ENCODE assay signal across 17 mouse cellular contexts in the genomic region with DNA sequence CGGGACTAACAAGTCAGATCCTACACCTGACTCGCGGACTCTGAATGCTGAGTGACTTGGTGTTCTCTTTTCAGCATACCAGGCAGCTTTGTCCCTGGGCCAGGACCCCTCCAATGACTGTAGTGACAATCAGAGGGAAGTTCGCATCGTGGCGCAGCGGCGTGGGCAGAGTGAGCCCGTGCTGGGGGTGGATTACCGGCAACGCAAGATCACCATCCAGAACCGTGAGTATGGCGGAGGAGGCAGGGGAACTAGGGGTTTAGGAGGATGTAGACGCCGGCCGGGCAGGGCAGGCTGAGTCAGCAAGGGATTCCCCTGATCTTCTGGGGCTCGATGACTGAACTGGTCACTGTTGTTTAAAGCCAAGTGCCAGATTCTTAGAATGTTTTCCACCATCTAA. TPM values are rescaled to one million over a fixed set of nuclear protein-coding genes. Genes with fewer than 3 reads are reported as not detected.
A peak's percentile ranks its signal among the peaks of the same experiment; 100 is the strongest.
DNase-seq lines count a peak whose midpoint lies in the region; ATAC-seq and TF ChIP-seq lines count a peak whose summit lies in the region.
"Had no signal": no experiment of that assay in that cellular context is flagged by ENCODE, and none has a peak within 500 bp of the region (broad histone marks: within the 10 kb centered on the region; RNA-seq: fewer than 3 reads in every experiment).

No protein-coding gene starts in this region.

- H3K9me3 ChIP-seq in E14TG2a.4 (ENCODE audit: low read length), result no peaks in the 10 kb centered on the region
- H3K9me3 ChIP-seq: heart, embryonic 12.5 days; hindbrain, embryonic 13.5 days had no signal

- no peaks in the 10 kb centered on the region for H3K27me3 ChIP-seq in E14TG2a.4 (ENCODE audit: insufficient read depth, low read length)
- no peaks in the 10 kb centered on the region for H3K27me3 ChIP-seq in small intestine, adult 2 months (ENCODE audit: control insufficient read depth, insufficient read depth, low read length)
- H3K27me3 ChIP-seq: heart, embryonic 12.5 days; hindbrain, embryonic 13.5 days had no signal

- peak overlapping the region; percentile 83 for H3K4me3 ChIP-seq in E14TG2a.4 (replicated peaks; ENCODE audit: low read length)
- H3K4me3 ChIP-seq in small intestine, adult 2 months (ENCODE audit: low read depth, low read length), result peak overlapping the region; percentile 48
- H3K4me3 ChIP-seq: heart, embryonic 12.5 days; hindbrain, embryonic 13.5 days had no signal

- intact Hi-C loops in heart, postnatal 10 days (cut with DNase I), result no loop called here

- no peak for TF ChIP-seq CTCF in E14TG2a.4 (conservative IDR thresholded peaks at IDR 0.05; ENCODE audit: low read length)
- no peak for TF ChIP-seq CTCF in small intestine, adult 2 months (IDR thresholded peaks at IDR 0.05; ENCODE audit: extremely low read depth, insufficient read length, insufficient replicate concordance, low read depth, low read length)

- WGBS in small intestine, adult 2 months, result 87% methylated on average over 17 of the region's 17 CpGs

- peaks cover 46% of the 10 kb centered on the region for H3K36me3 ChIP-seq in E14TG2a.4 (ENCODE audit: insufficient read depth, low read length)
- H3K36me3 ChIP-seq in small intestine, adult 2 months (ENCODE audit: control insufficient read depth, insufficient read depth, low read length), result no peaks in the 10 kb centered on the region
- H3K36me3 ChIP-seq: heart, embryonic 12.5 days; hindbrain, embryonic 13.5 days had no signal

- no peak for TF ChIP-seq POLR2A in small intestine, adult 2 months (IDR thresholded peaks at IDR 0.05; ENCODE audit: low read depth, low read length)

- DNase-seq in heart, adult 11 months, result peak; percentile 94
- no peak for DNase-seq in heart, postnatal 10 days
- no peak for DNase-seq in ovary, postnatal 14 days (ENCODE audit: low spot score)
- no peak for DNase-seq in frontal cortex, adult 2 months (ENCODE audit: extremely low spot score in 1 of 2, low spot score in 1 of 2)
- no peak for DNase-seq in ovary, postnatal 10 days (ENCODE audit: low spot score)
- DNase-seq: adrenal gland, adult 8-10 months; cerebellum, adult 9-10 months; kidney, adult 2 months; kidney, postnatal 36 days; left cerebral cortex, postnatal 4 days had no signal

- H3K4me1 ChIP-seq in E14TG2a.4 (replicated peaks; ENCODE audit: low read depth, low read length), result peaks cover 65% of the 10 kb centered on the region
- no peaks in the 10 kb centered on the region; the same call in 1 of the 2 replicates for H3K4me1 ChIP-seq in small intestine, adult 2 months (ENCODE audit: control insufficient read depth, insufficient read depth, insufficient read length, low read length)
- H3K4me1 ChIP-seq: heart, embryonic 12.5 days; hindbrain, embryonic 13.5 days had no signal

- H3K27ac ChIP-seq in small intestine, adult 2 months (ENCODE audit: insufficient read depth, low read depth, low read length), result no peak overlapping the region
- H3K27ac ChIP-seq: hindbrain, embryonic 13.5 days; liver, embryonic 14.5 days had no signal

- ATAC-seq in hematopoietic stem cell, adult 5-6 weeks (replicated peaks in 1 of 2; ENCODE audit: insufficient read depth in 1 of 2, low FRiP score in 2 of 2, low TSS enrichment in 1 of 2, low read depth in 1 of 2, poor library complexity in 2 of 2, severe bottlenecking in 2 of 2), result peak; percentile 34 to 41; a peak in 2 of 4 replicates
- ATAC-seq: midbrain, embryonic 16.5 days had no signal

RNA-seq across cellular contexts. Expression of a gene that starts 15.6 kb away (rescaled TPM):
- not detected for total RNA-seq in heart, postnatal 10 days (2021)
- 0.45 and 0.63 TPM in 2 replicates for total RNA-seq in hematopoietic stem cell, adult 5-6 weeks (2017)
- polyA plus RNA-seq in small intestine, adult 2 months (2012; rRNA removed), result 2.3 and 3.3 TPM in 2 replicates
- polyA plus RNA-seq in frontal cortex, adult 2 months (2012; rRNA removed), result 0.24 and 0.27 TPM in 2 replicates
- total RNA-seq: adrenal gland, adult 8-10 months had no signal
- polyA plus RNA-seq: heart, embryonic 12.5 days had no signal

RNA-seq across cellular contexts. Expression of a gene that starts 43.5 kb away (rescaled TPM):
- 1 to 10 TPM in 1 of 2 experiments, under 1 TPM in 1; 0.77 to 1.9 TPM for total RNA-seq in heart, postnatal 10 days (2021)
- total RNA-seq in hematopoietic stem cell, adult 5-6 weeks (2017), result 14.1 and 18.0 TPM in 2 replicates
- 0.46 and 0.79 TPM in 2 replicates for polyA plus RNA-seq in small intestine, adult 2 months (2012; rRNA removed)
- polyA plus RNA-seq in frontal cortex, adult 2 months (2012; rRNA removed), result 2.0 and 2.5 TPM in 2 replicates
